Mouse (Mus musculus) ovary, adult 18-20 months (tissue): ENCODE results near the gene Rinl.

Source experiments
- DNase-seq: peaks from one replicate; pipeline ENCODE4 v3.0.0; 2022; ENCODE audit warnings: low spot score, mixed read lengths

Gene Rinl

DNA sequence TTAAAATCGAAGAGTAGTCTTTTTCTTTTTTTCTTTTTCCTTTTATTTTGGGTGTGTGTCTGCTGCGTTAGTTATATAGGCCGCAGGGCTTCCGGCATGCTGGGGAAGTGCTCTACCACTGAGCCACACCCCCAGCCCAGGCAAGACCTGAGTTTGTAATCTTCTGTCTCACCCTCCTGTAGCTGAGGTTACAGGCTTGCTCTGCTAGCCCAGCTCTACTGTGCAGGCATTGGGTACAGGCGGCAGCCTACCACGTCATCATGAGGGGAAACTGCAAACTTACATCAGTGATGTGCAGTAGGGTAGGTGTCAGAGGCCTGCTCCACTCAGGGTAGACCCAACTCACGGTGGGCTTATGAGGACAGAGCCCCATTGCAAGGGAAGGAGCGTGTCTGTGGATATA lies 7.5 kb upstream of the Rinl start:
- no peak for DNase-seq

DNA sequence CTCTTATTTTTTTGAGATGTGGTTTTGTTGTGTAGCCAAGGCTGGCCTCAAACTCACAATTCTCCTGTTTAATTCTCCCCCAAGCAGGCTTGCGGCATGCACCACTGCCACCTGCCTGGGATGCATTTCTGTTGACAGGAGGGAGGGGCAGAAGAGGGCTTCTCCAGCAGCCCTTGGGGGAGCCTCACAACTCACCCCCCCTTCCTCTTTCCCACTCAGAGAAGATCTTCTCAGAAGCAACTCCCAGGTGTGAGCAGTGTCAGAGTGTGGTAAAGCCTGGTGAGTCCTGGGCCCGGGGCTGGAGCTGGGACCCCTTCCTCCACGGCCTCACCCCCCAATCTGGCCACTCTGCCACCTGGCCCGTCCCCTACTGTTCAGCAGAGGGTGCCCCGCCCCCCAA lies 3.6 kb upstream of the Rinl start:
- DNase-seq: no peak

DNA sequence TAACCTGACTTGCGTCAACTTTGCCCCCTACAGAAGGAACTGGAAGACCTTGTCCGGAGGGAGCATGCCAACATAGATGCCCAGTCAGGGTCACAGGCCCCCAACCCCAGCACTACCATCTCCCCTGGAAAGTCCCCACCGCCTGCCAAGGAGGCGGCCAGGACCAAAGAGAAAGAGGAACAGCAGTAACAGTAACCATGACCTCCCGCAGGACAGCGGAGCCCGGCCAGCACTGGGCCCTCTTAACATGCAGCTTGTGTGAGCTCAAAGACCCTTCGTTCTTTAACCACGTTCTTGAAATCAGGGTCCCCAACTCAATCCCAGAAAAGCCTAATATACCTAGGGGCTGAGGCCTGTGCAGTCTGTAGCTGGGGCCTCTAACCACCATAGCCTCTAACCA lies 885 bp upstream of the Rinl start:
- no peak for DNase-seq

DNA sequence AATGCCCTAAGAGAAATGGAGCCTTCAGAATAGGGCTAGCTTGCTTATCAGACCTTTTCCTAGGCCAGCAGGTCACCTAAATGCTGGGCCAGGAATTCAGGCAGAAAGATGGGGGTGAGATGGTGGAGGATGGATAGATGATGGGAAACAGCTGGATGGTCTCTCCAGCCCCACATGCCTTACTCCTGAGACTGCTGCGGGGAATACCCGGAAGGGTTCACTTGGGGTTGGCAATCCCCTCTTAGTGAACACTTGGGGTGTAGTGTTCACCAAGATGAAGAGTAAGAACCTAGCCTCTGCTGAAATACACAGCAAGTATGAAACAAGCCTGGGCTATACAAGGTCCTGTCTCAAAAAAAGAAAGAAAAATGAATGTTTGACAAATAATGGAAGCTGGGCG lies 466 bp downstream of the Rinl start:
- DNase-seq: no peak

DNA sequence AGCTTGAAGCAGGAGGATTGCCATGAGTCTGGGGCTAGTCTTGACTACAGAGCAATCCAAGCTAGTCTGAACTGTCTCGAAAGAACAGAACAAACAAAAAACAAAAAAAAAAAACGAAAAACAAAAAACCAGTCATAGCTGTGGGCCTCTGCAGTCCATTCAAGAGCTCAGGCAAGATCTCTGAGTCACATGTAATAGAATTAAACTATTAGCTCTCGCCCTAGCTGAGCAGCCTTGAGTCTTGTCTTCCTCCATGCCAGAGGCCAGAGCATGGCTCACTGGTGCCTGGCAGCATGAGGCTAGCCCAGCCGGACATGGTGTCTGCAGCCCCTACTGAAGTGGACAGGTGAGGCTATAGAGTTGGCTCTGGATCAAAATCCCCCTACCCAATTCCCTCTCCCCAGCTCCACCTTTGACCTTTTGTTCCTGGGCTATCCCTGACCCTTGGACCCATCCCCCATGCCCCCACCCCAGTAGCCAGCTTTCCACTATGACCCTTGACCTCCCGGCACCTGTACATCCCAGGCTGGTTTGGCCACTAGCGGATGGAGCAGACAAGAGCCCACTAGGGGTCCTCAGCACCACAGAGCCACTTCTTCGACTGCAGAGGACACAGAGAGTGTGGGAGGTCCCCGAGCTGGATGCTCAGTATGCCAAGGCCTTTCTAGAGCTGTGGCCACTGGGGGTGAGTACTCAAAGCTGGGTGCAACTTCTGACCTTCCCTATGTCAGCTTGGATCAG lies 1.5 kb downstream of the Rinl start:
- no peak for DNase-seq

DNA sequence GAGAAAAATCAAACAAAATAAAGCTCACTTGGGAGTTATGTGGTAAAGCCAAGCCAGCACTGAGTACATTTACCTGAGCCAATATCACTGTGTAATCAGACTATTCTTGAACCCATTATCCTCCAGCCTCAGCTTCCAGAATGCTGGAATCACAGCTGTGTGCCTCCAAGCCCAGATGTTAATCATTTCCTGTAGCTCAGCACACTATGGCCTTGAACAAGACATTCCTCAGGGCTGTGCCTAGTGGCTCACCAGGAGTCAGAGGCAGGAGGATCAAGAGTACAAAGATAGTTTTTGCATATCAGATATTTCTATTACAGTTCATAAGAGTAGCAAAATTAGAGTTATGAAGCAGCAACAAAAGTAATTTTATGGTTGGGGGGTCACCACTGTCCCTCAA lies 2.9 kb downstream of the Rinl start:
- no peak for DNase-seq

DNA sequence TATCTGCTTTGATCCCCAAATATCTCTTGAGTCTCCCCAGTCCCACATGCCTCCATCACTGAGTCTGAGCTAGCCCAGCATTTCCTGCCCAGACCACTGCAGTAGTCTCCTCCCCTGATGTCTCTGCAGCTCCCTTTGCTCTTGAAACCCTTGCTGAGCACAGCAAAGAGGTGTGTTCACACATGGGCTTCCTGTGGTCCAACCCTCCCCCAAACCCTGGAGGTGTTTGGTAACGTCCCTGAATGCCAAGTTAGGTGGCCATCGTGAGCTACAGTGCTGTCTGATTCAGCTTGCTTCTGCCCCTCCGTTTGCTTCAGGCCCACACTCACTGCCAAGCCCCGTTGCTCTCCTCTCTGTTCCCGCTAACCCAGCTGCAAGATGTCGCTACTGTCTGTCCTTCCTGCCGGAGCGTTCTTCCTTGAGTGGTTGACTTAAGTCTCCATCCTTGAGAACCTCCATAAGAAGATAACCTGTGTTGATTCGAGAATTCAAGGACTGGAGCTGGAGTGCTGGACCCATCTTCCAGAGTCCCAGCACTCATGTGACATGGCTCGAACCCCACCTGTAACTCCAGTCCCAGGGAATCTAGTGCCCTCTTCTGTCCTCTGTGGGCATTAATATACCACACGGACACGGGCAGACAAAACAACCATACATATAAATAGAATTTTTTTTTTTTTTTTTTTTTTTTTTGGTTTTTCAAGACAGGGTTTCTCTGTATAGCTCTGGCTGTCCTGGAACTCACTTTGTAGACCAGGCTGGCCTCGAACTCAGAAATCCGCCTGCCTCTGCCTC lies 3.8 kb downstream of the Rinl start:
- no peak for DNase-seq

DNA sequence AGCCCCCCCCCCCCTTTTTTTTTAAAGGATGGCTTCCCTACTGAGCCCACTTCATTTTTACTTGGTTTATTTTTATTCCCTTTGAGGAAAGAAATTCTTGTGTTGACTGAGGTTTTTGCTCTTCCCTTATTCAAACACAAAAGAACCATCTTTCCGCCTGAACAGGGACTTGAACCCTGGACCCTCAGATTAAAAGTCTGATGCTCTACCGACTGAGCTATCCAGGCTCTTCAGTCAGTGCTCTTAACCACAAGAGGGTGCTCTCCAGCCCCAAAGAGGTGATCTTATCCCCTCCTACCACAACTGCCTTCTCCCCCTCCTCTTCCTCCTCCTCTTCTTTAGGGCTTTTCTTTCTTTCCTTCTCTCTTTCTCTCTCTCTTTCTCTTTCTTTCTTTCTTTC lies 5.1 kb downstream of the Rinl start:
- DNase-seq: no peak

DNA sequence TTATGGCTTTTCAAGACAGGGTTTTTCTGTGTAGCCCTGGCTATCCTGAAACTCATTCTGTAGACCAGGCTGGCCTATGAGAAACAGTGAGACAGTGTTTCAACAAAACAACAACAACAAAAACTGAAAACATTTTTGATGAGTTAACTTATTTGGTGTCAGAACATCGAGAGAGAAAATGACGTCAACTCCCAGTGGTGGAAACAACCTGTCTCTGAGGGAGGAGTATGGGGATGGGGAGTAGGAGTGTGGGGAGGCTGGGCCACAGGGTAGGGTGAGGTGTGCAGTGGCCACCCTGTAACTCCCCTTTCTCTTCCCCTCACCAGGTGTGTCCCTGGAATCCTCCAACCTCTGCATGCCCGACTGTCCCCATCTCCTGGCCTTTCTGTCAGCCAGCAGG lies 5.7 kb downstream of the Rinl start:
- no peak for DNase-seq

DNA sequence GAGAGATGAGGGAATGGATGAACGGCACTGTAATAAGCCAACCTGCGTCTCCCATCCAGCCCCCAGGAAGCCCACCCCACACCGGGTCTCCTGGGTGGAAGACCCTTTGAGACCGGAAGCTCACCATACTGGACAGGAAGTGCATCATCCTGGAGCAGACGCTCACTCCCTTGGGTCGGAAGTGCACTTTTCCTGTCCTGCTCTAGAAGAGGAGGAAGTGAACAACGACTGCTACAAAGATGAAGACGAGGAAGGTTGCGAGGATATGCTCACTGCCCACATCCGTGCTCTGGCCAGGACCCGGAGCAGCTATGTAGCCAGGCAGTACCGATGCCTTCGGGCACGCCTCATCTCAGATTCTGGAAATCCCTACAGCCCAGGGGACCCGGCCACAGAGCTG lies 7.1 kb downstream of the Rinl start:
- no peak for DNase-seq

DNA sequence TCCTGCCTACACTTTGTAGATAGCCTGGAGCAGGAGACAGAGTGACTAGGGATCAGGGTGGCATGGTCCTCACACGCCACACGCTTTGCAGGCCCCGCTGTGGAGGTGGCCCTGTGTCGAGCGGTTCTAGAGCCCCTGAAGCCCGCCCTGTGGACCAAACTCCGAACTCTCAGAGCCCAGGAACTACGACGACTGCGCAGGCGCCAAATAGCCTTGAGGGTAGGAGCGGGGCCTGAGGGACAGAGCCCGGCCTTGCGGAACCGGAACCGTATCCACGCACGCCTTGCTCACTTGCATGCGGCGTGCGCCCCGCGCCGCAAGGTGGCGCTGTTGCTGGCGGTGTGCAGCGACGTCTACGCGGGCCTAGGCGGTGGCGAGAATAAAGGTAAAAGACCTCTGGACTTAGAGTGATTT lies 7.8 kb downstream of the Rinl start:
- peak; percentile 69 for DNase-seq

DNA sequence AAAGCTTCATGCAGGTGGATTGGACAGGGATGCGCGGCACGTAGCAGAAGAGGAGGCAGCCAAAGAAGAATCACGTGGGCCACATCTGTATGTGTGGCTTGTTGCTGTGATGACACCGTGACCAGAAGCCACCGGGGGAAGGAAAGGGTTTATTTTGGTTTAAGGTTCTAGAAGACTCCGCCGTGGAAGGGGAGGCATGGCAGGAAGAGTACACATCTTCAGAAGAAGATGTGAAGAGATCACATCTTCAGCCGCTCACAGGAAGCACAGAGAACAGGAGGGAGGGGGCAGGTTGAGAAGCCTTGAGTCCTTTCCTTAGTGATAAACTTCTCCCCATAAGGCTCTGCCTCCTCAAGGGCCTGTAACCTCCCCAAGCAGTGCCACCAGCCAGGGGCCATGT lies 11.2 kb downstream of the Rinl start:
- DNase-seq: no peak

DNA sequence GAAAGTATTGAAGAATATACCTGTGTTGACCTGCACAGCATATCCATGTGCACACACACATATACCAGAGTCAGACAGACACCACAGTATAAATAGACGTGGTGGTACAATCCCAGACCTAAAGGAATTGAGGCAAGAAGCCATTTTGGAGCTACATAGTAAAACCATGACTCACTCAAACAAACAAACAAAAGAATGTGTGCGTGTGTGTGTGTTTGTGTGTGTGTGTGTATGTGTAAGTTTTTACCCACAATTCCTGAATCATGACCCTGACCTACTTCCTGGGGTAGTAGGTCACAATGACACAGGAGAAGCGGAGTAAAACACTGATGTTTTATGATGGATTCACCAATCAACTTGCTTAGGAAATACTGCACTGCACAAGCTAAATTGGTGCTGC lies 12.7 kb downstream of the Rinl start:
- no peak for DNase-seq

DNA sequence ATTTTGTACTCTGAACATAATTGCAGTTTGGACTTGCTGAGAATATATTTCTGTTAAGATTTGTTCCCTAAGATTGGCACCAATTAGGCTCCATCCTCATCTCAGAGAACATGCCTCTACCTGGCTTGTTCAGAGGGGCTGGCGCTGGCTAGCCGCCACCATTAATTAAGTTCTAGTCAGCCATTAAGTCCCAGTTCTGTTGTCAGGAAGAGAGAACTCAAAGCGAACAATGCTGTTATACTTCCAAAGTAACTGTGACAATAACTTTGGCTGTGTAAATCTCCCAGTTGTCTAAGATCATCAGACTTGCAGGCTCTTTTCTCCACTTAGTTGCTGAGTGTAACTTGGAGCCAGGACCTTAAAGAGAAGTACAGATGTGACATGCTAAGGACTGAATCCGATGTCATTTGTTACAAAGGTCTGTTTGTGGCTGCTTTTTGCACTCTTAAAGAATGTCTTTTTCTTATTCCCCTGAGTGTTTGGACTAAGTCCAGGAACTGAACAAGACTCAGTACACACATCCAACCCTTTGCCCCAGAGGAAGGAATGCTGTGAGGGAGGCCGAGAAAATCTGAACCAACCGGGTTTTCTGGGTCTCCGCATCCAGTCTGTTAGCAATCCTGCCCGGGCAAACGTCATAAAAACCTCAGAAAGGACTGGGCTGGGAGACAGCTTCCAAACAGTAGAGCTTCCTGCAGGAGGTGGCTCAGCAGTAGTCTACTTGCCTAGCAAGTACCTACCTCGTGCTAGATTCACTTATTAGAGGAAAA lies 13.3 kb downstream of the Rinl start:
- DNase-seq: no peak

DNA sequence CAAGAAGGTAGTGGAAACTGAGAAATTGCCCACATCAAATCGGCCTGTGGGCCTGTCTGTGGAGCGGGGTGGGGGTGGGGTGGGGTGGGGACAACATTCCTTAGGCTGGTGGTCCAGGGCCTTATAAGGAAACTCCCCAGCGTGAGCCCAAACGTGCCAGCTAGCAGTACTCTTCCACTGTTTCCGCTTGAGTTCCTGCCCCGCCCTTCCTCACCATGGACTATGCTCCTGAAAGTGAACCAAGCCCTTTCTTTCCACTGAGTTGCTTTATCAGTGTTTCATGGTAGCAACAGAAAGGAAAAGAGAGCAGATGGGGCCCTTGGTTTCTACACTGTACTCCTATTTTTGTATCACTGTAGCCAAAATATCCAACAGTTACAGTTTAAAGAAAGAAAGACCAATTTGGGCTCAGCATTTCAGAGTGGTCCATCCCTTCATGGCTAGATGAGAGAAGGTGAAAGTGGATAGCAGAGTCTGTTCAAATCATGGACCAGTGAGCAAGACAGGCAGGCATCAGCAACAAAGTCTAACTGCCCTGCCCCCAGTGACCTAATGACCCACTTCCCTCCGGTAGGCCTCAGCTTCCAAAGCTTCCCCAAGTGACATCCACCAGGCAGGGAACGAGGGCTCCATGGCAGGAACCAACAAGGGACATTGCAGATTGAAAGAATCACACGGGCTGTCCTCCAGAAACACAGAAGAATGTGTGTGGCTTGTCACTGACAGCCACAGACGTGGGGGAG lies 14.2 kb downstream of the Rinl start:
- DNase-seq: no peak

DNA sequence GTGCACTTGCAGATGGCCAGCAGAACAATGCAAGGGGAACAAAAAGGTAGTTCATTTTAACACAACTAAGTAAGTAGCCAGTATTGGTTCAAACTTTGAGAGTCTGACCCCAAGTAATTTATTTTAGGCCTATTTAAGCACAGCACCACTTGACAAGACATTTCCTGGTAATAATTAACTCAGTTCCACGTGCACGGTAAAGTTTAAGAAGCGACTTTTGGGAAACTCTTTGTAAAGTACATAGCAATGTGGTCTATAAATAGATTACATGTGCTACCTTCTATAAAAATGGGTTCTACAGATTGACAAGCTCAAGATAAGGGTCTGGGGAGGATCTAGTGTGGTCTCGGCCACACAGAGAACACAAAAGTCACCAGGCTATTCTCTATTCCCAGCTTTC lies 15.0 kb downstream of the Rinl start:
- DNase-seq: no peak

DNA sequence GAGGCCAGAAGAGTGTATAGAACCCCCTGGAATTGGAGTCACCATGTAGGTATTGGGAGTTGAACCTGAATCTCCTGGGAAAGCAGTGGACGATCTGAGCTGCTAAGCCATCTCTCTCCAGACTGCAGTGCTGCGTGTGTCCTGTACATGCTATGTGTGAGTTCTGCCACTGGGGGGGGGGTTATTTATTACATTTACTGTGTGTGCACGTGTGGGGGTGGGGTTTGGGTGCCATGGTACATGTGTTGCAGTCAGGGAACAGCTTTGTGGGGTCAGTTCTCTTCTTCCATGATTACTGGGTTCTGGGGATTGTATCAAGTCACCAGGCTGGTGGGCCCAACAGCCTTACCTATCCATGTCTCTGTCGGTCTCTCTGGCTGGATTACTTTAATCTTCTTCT lies 18.1 kb downstream of the Rinl start:
- no peak for DNase-seq

DNA sequence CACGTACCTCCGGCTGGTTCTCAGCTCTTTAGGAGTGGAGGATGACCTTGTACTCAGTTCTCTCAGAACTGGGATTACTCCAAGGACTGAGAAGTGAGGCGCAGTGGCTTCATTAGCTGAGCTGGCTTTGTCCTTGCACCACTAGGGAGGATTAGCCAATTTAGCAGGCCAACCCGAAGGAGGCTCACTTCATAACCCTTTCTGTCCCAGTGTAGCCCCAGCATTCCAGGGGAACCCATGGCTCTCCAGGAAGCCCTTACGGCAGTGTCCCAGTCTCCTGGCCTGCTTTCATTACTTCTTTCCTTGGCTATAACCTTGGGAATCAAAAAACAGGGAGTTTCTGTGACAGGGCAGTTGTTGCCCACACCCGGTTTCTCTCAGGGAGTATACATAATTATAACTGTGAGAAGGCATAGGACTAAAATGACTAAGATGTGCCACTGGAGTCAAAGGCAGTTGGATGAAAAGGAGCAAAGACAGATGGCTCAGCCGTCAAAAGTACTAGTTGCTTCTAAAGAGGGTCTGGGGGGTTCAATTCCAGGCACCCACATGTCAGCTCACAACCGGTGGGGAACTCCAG lies 19.0 kb downstream of the Rinl start:
- DNase-seq: peak; percentile 68

DNA sequence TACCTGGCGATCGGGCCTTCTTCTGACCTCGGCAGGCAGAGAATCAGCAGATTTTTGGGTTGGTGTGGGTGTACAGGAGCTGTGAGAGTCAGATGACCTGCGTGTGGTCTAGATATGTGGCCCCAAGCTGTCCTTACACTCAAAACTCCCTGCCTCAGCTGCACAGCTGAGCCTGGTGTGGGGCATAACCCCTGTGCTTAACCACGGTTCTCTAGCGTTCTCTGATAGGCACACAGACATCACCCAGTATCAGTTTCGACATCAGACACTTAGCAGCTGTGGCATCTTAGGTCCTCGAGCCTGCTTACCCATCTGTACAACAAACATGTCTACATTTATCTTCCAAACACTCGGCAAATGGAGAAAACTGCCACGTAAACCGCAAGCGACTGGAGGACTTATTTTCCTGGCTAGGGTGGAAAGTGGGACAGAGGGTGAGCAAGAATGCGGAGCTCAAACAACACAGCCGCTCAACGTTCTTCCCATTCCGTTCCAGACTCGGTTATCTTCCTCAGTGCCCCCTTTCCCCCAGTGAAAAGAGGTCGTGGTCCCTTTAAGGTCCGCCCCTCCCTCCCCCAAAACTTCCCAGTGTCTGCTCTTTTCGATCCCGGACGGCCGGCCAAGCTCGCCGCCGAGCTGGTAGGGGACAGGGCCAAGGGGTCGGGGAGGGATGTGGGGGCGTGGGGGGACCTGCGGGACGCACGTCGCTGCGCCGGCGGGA lies 19.6 kb downstream of the Rinl start, which contains the start of gene Hnrnpl:
Hnrnpl (plus strand) TSS at position 321 of the 721 bp plus-strand sequence.
- DNase-seq: peak; percentile 69

DNA sequence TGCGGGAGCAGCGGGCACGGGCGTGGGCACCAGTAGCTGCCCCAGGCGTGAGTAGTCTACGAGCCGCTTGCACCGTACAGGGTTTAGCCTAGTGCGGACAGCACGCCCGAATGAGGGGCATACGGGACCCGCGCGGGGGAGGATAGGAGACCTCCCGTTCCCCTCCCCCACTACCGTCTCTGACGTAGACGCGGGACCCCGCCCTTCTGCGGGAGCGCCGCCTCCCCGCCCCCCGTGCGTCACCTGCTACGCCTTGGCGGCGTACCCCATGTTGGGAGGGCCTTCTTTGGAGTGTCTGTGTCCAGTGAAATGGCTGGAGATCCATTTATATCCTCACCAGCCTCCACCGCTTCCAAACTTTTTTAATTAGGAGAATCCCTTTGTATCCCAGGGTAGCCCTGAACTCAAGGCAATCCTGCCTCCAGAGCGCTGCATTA lies 20.2 kb downstream of the Rinl start:
- peak; percentile 93 for DNase-seq
